Mouse (Mus musculus) embryonic fibroblast, embryonic 13.5 days (primary cell): ENCODE measurements at regions not wholly inside any gene's neighbourhood (a gene's known extent, or its start where the extent isn't known, plus 50 kb on each side); places are given as distances from the start of the nearest gene placed in this dataset.

ENCODE experiments used
- CTCF ChIP-seq: IDR thresholded peaks from 2 replicates; pipeline ENCODE4 v1.5.1; 2011; ENCODE audit warnings: mild to moderate bottlenecking, control low read depth, low read length, moderate library complexity, borderline replicate concordance; ENCODE audit not compliant: insufficient read depth
- POLR2A ChIP-seq: IDR thresholded peaks from 2 replicates; pipeline ENCODE4 v1.6.1; 2011; ENCODE audit warnings: low read depth, mild to moderate bottlenecking, control low read depth, low read length, moderate library complexity

DNA sequence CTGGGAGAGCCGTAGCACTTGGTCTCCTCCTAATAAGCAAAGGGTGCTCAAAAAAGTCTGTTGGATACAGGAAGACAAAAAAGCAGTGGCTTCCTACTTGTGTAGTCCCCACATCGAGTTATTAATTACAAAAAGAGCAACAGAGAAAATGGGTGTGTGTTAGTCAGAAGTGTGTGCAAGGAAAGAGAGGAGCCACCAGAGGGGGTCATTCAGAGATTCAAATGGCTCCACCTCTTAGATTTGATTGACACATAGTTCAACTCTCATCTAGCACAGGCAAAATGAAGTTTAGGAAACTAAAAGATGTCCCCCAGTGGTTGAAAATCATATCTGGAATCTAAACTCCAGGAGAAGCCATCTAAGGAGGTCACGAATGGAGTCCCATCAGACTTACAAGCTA, 200.2 kb upstream of the Hnrnpa3 start:
- no peak for TF ChIP-seq CTCF
- TF ChIP-seq POLR2A = no peak
